8 mouse cellular contexts compared by ENCODE assay signal in the genomic region with DNA sequence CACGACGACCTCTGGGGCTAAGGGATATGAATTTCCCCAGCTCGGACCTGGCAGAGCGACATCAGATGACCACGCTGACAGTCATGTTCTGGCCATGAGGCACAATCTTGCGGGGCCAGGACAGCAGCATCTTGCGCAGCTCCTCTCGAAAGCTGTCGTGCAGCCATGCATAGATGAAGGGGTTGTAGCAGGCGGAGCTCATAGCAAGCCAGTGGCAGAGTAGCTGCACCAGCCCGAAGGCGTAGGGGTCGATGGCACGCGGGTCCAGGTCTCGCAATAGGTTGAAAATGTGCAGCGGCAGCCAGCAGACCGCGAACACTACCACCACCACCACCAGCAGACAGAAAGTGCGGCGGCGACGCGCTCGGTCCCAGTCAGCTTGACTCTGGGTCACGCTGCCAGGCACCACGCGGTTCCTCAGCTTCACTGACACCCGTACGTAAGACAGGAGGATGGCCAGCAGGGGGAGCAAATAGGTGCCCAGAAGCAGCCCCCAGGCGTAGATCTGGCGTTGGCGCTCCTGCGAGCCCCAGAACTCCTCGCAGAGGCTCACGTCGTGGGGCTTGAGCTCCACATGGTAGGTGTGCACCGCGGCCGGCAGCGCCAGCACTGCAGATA. TPM values are rescaled to one million over a fixed set of nuclear protein-coding genes. Genes with fewer than 3 reads are reported as not detected.
DNase-seq lines count a peak whose midpoint lies in the region; ATAC-seq and TF ChIP-seq lines count a peak whose summit lies in the region.

No protein-coding gene starts in this region.

- H3K4me1 ChIP-seq in bone marrow, adult 2 months (ENCODE audit: control insufficient read depth, insufficient read depth, low read length), result peaks cover 2% of the 10 kb centered on the region; the same call in 1 of the 2 replicates
- H3K4me1 ChIP-seq in embryonic facial prominence, embryonic 14.5 days (ENCODE audit: control insufficient read depth, insufficient read depth, low read length), result 0 out of 2 replicates have a peak, but pooled peaks cover 2% of the 10 kb centered on the region
- H3K4me1 ChIP-seq in heart, embryonic 15.5 days (replicated peaks), result peaks cover 19% of the 10 kb centered on the region
- 0 out of 2 replicates have a peak, but pooled peaks cover 4% of the 10 kb centered on the region for H3K4me1 ChIP-seq in liver, embryonic 15.5 days (replicated peaks)
- peaks cover 18% of the 10 kb centered on the region; the same call in 1 of the 2 replicates for H3K4me1 ChIP-seq in neural tube, embryonic 12.5 days
- no peaks in the 10 kb centered on the region for H3K4me1 ChIP-seq in stomach, postnatal 0 days (replicated peaks; ENCODE audit: control insufficient read depth, insufficient read depth)

- WGBS in bone marrow, adult 2 months, result 8% methylated on average over 41 of the region's 41 CpGs
- 3% methylated on average over 36 of the region's 41 CpGs for WGBS in embryonic facial prominence, embryonic 14.5 days
- WGBS in heart, embryonic 15.5 days, result 3% methylated on average over 41 of the region's 41 CpGs
- WGBS in liver, embryonic 15.5 days (ENCODE audit: insufficient replicate concordance), result 2% methylated on average over 41 of the region's 41 CpGs
- 2% methylated on average over 41 of the region's 41 CpGs for WGBS in neural tube, embryonic 12.5 days
- WGBS in stomach, postnatal 0 days, result 4% methylated on average over 41 of the region's 41 CpGs

- no peak for TF ChIP-seq EP300 in stomach, postnatal 0 days (optimal IDR thresholded peaks at IDR 0.05)

- TF ChIP-seq CTCF in bone marrow, adult 2 months (IDR thresholded peaks at IDR 0.05; ENCODE audit: control insufficient read depth, insufficient read depth, low read length), result peak; percentile 61
- peak; percentile 75 for TF ChIP-seq CTCF in stomach, postnatal 0 days (IDR thresholded peaks at IDR 0.05; ENCODE audit: low read depth)

- H3K4me2 ChIP-seq in embryonic facial prominence, embryonic 14.5 days (ENCODE audit: low read depth, low read length), result peak overlapping the region; percentile 49
- H3K4me2 ChIP-seq in heart, embryonic 15.5 days, result peak overlapping the region; percentile 54
- peak overlapping the region; percentile 39 for H3K4me2 ChIP-seq in liver, embryonic 15.5 days
- peak overlapping the region; percentile 67 for H3K4me2 ChIP-seq in neural tube, embryonic 12.5 days (replicated peaks)
- H3K4me2 ChIP-seq in stomach, postnatal 0 days (replicated peaks; ENCODE audit: low read depth), result peak overlapping the region; percentile 40; the same call in 1 of the 2 replicates

- peaks cover 45% of the 10 kb centered on the region for H3K27me3 ChIP-seq in embryonic facial prominence, embryonic 14.5 days (replicated peaks; ENCODE audit: control insufficient read depth, insufficient read depth, low read length)
- peaks cover 46% of the 10 kb centered on the region for H3K27me3 ChIP-seq in heart, embryonic 15.5 days
- H3K27me3 ChIP-seq in liver, embryonic 15.5 days, result peaks cover 45% of the 10 kb centered on the region
- H3K27me3 ChIP-seq in neural tube, embryonic 12.5 days (replicated peaks), result peaks cover 42% of the 10 kb centered on the region
- H3K27me3 ChIP-seq in stomach, postnatal 0 days (ENCODE audit: control insufficient read depth, insufficient read depth, low read length), result peaks cover 8% of the 10 kb centered on the region; the same call in 1 of the 2 replicates

- peak; percentile 70 to 76 for DNase-seq in B cell, adult 2 months
- peak; percentile 80 for DNase-seq in embryonic facial prominence, embryonic 14.5 days (ENCODE audit: low spot score)
- peak; percentile 79 for DNase-seq in kidney, postnatal 10 days
- peak; percentile 62 for DNase-seq in stomach, postnatal 0 days (ENCODE audit: low spot score)

- H3K9me3 ChIP-seq in embryonic facial prominence, embryonic 14.5 days (ENCODE audit: control insufficient read depth, low read length), result no peaks in the 10 kb centered on the region
- H3K9me3 ChIP-seq in heart, embryonic 15.5 days (replicated peaks), result no peaks in the 10 kb centered on the region
- no peaks in the 10 kb centered on the region for H3K9me3 ChIP-seq in liver, embryonic 15.5 days (replicated peaks)
- no peaks in the 10 kb centered on the region for H3K9me3 ChIP-seq in neural tube, embryonic 12.5 days
- H3K9me3 ChIP-seq in stomach, postnatal 0 days (ENCODE audit: control insufficient read depth, low read length), result no peaks in the 10 kb centered on the region

- ATAC-seq in embryonic facial prominence, embryonic 14.5 days (ENCODE audit: low read depth), result peak; percentile 84
- no peak for ATAC-seq in heart, embryonic 15.5 days (replicated peaks; ENCODE audit: insufficient number of reproducible peaks, insufficient read depth, low FRiP score, low read depth)
- no peak; the same call in 1 of the 2 replicates for ATAC-seq in liver, embryonic 15.5 days (ENCODE audit: insufficient read depth)
- peak; percentile 84 for ATAC-seq in neural tube, embryonic 12.5 days (ENCODE audit: low FRiP score, low read depth)
- peak; percentile 56; the same call in 1 of the 2 replicates for ATAC-seq in stomach, postnatal 0 days (ENCODE audit: low FRiP score, low TSS enrichment)

- no peaks in the 10 kb centered on the region for H3K36me3 ChIP-seq in embryonic facial prominence, embryonic 14.5 days (ENCODE audit: control insufficient read depth, insufficient read depth, low read length)
- no peaks in the 10 kb centered on the region for H3K36me3 ChIP-seq in heart, embryonic 15.5 days
- H3K36me3 ChIP-seq in liver, embryonic 15.5 days (replicated peaks), result no peaks in the 10 kb centered on the region
- H3K36me3 ChIP-seq in neural tube, embryonic 12.5 days, result no peaks in the 10 kb centered on the region
- no peaks in the 10 kb centered on the region for H3K36me3 ChIP-seq in stomach, postnatal 0 days (ENCODE audit: control insufficient read depth, insufficient read depth, low read length)

- H3K4me3 ChIP-seq in bone marrow, adult 2 months (replicated peaks; ENCODE audit: control insufficient read depth, low read depth, low read length), result no peak overlapping the region
- H3K4me3 ChIP-seq in embryonic facial prominence, embryonic 14.5 days (ENCODE audit: low read depth, low read length), result peak overlapping the region; percentile 27
- H3K4me3 ChIP-seq in heart, embryonic 15.5 days, result peak overlapping the region; percentile 27
- H3K4me3 ChIP-seq in liver, embryonic 15.5 days (replicated peaks), result peak overlapping the region; percentile 10; the same call in 1 of the 2 replicates
- peak overlapping the region; percentile 32 for H3K4me3 ChIP-seq in neural tube, embryonic 12.5 days
- H3K4me3 ChIP-seq in stomach, postnatal 0 days (ENCODE audit: low read depth, low read length), result peak overlapping the region; percentile 17; the same call in 1 of the 2 replicates

- H3K9ac ChIP-seq in embryonic facial prominence, embryonic 14.5 days (ENCODE audit: low read depth, low read length), result no peak overlapping the region
- H3K9ac ChIP-seq in heart, embryonic 15.5 days, result no peak overlapping the region
- H3K9ac ChIP-seq in liver, embryonic 15.5 days, result no peak overlapping the region
- 0 out of 2 replicates have a peak overlapping the region, but pooled peaks have one; percentile 36 for H3K9ac ChIP-seq in neural tube, embryonic 12.5 days
- H3K9ac ChIP-seq in stomach, postnatal 0 days (ENCODE audit: low read length), result no peak overlapping the region

- no peak for TF ChIP-seq POLR2A in bone marrow, adult 2 months (IDR thresholded peaks at IDR 0.05; ENCODE audit: borderline replicate concordance, control insufficient read depth, low read depth, low read length)

- H3K27ac ChIP-seq in bone marrow, adult 2 months (ENCODE audit: control insufficient read depth, insufficient read depth, low read depth, low read length, poor library complexity), result no peak overlapping the region
- no peak overlapping the region for H3K27ac ChIP-seq in embryonic facial prominence, embryonic 14.5 days (replicated peaks; ENCODE audit: low read depth, low read length)
- H3K27ac ChIP-seq in heart, embryonic 15.5 days, result no peak overlapping the region
- H3K27ac ChIP-seq in liver, embryonic 15.5 days (replicated peaks), result no peak overlapping the region
- H3K27ac ChIP-seq in neural tube, embryonic 12.5 days, result no peak overlapping the region
- H3K27ac ChIP-seq in stomach, postnatal 0 days (replicated peaks), result no peak overlapping the region

RNA-seq across cellular contexts. Expression of a gene that starts 1.0 kb away (rescaled TPM):
- not detected in 2 replicates for polyA plus RNA-seq in bone marrow, adult 2 months (2011; ENCODE audit: insufficient read depth, insufficient read length, low replicate concordance, missing spikeins)
- not detected in 2 replicates for polyA plus RNA-seq in embryonic facial prominence, embryonic 14.5 days (2014; fragmentation: Nextera tagmentation; extraction: Ambion mirVana)
- polyA plus RNA-seq in heart, embryonic 15.5 days (2015; fragmentation: Nextera tagmentation; extraction: Ambion mirVana), result not detected in 2 replicates
- not detected in 2 replicates for polyA plus RNA-seq in liver, embryonic 15.5 days (2015; fragmentation: Nextera tagmentation; extraction: Ambion mirVana)
- polyA plus RNA-seq in neural tube, embryonic 12.5 days (2016; fragmentation: Nextera tagmentation; extraction: Ambion mirVana), result not detected in 2 replicates
- polyA plus RNA-seq in stomach, postnatal 0 days (2015; fragmentation: Nextera tagmentation; extraction: Ambion mirVana), result not detected in 2 replicates

Comparison
In these comparisons a context has a peak if more than half of its experiments do, and no peak if none do; other contexts are left out.
1. ATAC-seq: peak in embryonic facial prominence, embryonic 14.5 days (single experiment), neural tube, embryonic 12.5 days (single experiment) and stomach, postnatal 0 days (single experiment); none in heart, embryonic 15.5 days (single experiment) and liver, embryonic 15.5 days (single experiment).
2. Peak in every context shown above with its lines, with median percentiles within 50 percentile points of each other: DNase-seq and H3K4me2 ChIP-seq.